Mouse (Mus musculus) heart, adult 11 months (tissue): ENCODE measurements at regions not wholly inside any gene's neighbourhood (a gene's known extent, or its start where the extent isn't known, plus 50 kb on each side); places are given as distances from the start of the nearest gene placed in this dataset.

Experiments used
- DNase-seq: peaks from one replicate; pipeline ENCODE4 v3.0.0; 2022

GRCm38 (mm10) chr19:52878812-52879502 lies 161.1 kb downstream of the Xpnpep1 start:
- no peak for DNase-seq

DNA sequence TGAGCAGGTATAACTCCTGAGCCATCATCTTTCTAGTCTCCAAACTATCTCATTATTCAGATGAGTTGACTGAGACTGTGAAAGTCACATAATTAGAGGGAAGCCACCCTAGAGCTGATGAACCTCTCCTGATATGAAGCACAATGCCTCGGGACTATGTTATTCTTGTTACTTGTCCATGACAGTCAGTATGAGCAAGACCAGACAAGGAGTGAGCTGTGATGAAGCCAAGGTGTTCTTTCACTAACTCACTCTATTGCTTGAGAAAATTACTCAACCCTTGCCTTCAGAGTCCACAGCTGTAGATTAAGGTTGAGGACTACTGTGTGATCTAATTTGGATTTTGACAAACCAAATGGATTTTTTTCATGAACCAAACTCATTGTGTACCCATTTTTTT lies 173.4 kb downstream of the Xpnpep1 start:
- DNase-seq = no peak

- no peak for DNase-seq
Observed at GRCm38 (mm10) chr19:52861576-52861975, 178.4 kb downstream of the Xpnpep1 start.

DNA sequence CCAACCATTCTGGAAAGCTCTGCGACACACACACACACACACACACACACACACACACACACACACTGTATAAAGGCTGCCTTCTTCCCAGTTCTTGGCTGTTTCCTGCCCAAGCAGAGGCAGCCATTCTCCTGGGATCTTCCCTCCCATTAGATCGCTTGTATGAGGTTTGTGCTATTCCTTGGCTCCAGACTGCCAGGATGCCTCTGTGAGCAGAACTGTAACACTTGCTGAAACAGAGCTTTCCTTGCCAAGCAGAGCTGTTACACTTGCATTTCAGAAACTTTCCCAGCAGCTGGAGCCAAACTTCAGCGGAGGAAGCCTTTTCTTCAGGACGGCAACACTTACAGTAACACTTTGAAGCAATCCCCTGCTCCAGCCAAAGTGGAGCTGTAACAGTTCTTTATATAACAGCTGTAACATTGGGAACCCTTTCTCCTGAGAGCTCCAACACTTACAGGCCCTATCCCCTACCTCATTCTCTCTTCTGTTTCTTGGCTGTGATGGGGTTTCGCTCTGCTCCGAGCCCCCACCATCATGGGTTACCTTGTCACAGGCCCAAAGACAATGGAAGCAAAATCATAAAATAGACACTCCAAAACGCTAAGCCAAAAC lies 185.8 kb downstream of the Xpnpep1 start:
- DNase-seq = peak; percentile 93

DNA sequence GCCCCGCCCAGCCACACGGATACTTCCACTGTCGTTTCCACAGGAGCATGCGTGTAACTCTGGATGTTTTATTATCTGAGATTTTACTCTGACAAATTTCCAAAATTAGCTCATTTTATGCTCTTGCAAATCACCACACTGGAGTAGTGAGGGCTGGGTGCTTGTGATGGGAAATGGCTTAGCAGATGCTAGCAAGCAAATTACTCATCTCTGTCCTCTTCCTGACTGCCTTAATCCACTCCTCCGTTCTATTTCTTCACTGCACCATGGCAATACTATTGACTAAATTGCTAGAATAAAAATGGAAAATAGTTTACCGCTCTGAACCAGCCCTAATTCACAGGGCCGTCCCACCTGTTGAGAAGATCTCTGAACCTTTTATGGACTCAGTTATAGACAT lies 223.8 kb downstream of the Xpnpep1 start:
- DNase-seq = no peak

DNA sequence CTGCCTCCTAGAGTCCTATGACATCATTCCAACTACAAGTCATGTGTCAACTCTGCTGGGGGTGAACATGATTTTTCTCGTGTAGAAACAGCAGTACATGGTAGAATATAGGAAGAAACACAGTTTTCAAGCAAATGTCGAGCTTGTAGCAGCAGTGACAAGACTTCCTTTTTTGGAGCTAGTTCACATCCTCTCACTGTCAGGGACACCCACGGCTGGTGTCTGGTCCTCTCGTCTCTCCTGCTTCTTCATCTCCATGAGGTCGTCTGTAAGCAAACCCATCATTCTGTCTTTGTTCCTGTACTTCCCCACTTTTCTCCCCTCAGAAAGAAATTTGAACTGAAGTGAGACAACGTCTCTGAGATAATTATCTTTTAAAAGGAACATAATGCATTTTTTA lies 228.0 kb downstream of the Xpnpep1 start:
- no peak for DNase-seq

- no peak for DNase-seq
Observed at GRCm38 (mm10) chr19:52788802-52789201, 251.2 kb downstream of the Xpnpep1 start.

DNA sequence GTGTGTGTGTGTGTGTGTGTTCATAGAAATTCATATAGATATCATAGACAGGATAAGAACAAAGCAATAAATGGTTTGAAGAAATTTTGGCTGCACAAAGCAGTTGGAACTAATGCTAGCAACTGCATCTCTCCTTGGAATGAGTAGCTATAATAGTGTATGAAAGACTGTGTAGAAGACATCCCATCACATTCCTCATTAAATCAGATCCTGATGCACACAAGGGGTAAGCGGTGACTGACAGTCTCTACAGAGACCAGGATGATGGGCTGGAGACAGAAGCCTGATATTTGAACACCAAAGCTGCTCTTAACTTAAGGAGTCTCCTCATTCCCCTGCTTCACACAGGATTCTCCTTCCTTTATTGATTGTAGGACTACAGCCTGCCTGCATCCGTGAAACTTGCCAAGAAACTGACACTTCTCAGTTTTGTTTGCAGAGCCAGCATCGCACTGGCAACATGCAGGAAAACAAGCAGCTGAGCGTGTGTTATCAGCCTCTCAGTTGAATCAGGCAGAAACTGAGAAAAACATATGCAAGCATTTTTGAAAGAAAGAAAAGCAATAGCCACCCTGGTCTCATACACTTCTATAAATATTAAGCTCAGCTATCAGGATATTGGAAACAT lies 271.1 kb downstream of the Xpnpep1 start:
- no peak for DNase-seq

GRCm38 (mm10) chr19:52768117-52768516 lies 271.9 kb downstream of the Xpnpep1 start:
- DNase-seq = peak; percentile 23

DNA sequence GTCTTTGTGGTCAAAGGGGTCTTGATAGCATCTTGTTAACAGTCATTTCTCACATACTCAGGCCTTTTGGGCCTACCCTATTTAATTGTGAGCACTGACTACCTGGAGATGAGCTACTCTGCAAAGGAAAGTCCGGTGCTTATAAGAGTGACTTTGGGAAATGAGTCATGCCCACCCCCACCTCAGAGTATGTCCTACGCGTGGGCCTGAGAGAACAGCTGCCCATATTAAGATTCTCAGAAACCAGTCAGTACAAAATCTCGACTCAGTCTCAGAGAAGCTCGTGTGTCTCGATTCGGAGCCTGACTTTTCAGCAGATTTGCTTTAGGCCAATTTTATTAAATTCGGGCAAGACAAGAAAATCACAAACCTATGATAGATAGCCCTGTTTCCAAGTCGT lies 301.1 kb downstream of the Xpnpep1 start:
- no peak for DNase-seq

GRCm38 (mm10) chr19:52721776-52722175 lies 318.2 kb downstream of the Xpnpep1 start:
- no peak for DNase-seq

DNA sequence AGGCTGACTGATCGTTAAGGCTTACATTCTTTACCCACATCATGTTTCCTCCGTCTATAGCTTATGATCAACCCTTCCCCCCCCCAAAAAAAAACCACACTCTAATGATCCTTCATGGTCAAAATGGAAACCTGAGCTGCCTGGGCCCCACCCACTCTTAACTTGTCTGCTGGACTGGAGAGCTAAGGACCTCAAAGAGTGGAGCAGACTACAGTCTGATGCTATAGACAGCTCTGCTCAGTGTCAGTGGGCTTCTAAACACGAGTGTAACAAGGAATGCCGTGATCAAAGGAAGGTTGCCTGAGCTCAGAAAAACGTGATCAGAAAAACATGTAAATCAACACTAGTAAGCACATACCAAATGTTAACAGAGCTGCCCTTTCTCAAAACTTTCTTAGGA lies 324.7 kb downstream of the Xpnpep1 start:
- no peak for DNase-seq

GRCm38 (mm10) chr19:52707679-52708078 lies 332.3 kb downstream of the Xpnpep1 start:
- DNase-seq = no peak

GRCm38 (mm10) chr19:52661009-52661408 lies 379.0 kb downstream of the Xpnpep1 start:
- no peak for DNase-seq

- DNase-seq = no peak
Observed at GRCm38 (mm10) chr19:52647066-52648046, 383.3 kb downstream of the Ins1 start.

DNA sequence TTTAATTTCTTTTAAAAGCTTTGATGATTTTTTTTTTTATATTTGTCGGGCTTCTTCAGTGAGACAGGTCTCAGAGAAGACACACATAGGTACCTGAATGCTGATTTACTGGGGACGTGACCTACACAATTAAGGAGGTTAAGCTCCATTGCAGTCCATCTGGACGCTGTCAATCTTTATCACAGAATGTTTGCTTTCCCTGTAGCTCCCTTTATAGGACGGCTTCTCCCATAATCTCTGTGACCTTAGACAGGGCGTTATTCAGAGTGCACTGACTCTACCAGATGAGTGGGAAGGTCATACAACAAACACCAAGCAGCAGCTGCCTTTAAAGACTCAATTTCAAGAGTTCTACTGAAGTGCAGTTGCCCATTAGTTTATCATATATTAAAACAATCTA lies 376.1 kb downstream of the Ins1 start:
- no peak for DNase-seq

- DNase-seq = peak; percentile 64
Observed at GRCm38 (mm10) chr19:52632501-52632900, 368.4 kb downstream of the Ins1 start.

DNA sequence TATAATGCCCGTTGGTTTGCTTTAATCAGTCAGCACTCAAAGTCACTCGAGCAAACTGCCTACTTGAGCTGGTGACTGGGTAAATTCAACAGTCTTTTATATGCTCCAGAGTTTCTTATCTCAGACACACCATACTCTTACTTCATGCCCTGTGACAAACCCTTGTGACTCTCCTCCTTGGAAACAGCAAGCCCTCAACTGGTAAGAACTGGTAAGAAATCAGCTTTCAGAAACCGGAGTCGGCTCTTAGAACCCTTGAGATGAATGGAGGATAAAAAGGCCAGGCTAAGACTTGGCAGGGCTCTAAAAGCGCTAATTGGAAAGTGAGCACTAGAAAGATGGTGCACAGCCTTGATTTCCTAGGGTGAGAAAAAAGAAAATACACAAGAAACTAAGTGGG lies 360.2 kb downstream of the Ins1 start:
- DNase-seq = peak; percentile 55

DNA sequence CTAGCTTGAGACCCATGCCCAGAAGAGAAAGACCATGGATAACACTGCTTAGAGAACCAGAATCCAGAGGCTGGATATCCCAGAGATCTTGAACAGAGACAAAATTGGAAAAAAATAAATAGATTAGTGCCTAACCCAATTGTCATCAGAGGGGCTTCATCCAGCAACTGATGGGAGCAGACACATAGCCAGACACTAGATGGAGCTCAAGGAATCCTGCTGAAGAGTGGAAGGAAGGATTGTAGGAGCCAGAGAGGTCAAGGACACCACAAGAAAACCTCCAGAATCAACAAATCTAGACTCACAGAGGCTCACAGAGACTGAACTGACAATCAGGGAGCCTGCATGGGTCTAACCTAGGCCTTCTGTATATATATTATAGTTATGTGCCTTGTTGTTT lies 359.4 kb downstream of the Ins1 start:
- DNase-seq = peak; percentile 23

GRCm38 (mm10) chr19:52613353-52613752 lies 349.3 kb downstream of the Ins1 start:
- no peak for DNase-seq

DNA sequence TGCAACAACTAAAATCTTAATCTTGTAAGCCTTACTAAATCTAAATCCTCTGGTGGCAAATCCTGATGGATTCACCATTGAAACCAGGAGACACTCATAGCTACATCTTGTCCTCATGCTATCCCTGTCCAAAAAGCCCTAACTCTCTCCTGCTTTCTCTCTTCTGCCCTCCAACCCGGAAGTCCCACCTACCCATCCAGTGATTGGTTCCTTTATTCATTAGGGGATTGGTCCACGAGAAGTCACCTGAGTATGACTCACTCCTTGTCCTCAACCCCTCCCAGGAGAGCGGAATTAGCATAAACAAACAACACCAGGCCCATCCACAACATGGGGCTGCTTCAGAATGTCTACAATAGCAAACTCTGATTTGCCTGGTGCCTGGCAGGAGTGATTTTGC lies 342.8 kb downstream of the Ins1 start:
- DNase-seq = no peak

DNA sequence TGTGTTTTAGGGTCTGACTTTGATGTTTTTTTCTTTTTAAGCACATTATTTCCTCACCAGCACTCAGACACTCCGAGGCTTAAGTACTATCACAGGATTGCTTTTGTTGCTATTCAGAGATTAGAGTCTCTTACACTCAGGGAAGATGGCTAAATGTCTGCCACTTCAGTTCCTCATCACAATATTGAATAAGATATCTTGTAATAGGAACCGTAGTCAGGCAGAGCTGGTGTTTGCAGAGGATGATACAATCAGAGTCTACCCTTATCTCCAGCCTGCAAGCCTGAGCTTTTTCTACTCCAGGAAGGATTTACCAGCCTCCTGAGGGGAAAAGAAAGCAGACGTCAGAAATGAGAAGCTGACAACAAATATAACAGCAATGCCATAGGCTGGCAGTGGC lies 336.3 kb downstream of the Ins1 start:
- no peak for DNase-seq

- DNase-seq = peak; percentile 45
Observed at GRCm38 (mm10) chr19:52565401-52565800, 301.3 kb downstream of the Ins1 start.
